Mouse (Mus musculus) CH12.LX (cell line): ENCODE data around the gene Plekhg2.

Experiments
- CTCF ChIP-seq, 2 experiments: IDR thresholded peaks in 1 of 2; conservative IDR thresholded peaks in 1 of 2; 2 replicates each; pipeline ENCODE4 v1.5.1; 2011 to 2012; ENCODE audit warnings: low read depth in 2 of 2, low read length in 2 of 2, improper control_type of control experiment in 1 of 2, inconsistent platforms in 1 of 2, mild to moderate bottlenecking in 1 of 2, moderate library complexity in 1 of 2
- MAX ChIP-seq: IDR thresholded peaks from 2 replicates; pipeline ENCODE4 v1.6.1; 2011; ENCODE audit warnings: low read length, improper control_type of control experiment
- POLR2A ChIP-seq: IDR thresholded peaks from 2 replicates; pipeline ENCODE4 v1.6.1; 2011; ENCODE audit warnings: low read depth, mild to moderate bottlenecking, improper control_type of control experiment, low read length
- USF1 ChIP-seq: IDR thresholded peaks from 2 replicates; pipeline ENCODE4 v1.6.1; 2014; ENCODE audit warnings: low read depth, mild to moderate bottlenecking, inconsistent platforms, low read length, improper control_type of control experiment

GRCm38 (mm10) chr7:28358431-28358830 lies 14.0 kb downstream of the Plekhg2 start:
- TF ChIP-seq CTCF (conservative IDR thresholded peaks at IDR 0.05 in 1 of 2, IDR thresholded peaks at IDR 0.05 in 1 of 2; ENCODE audit: low read depth in 2 of 2, low read length in 2 of 2), result no peak
- no peak for TF ChIP-seq USF1
- TF ChIP-seq POLR2A, result no peak
- TF ChIP-seq MAX, result no peak
